Mouse (Mus musculus) C2C12 (cell line): Measurements from ENCODE around the gene Rundc3a. TPM values are rescaled to one million over a fixed set of nuclear protein-coding genes. Genes with fewer than 3 reads are reported as not detected.

Experiments
- H3K27me3 ChIP-seq: one replicate; pipeline ENCODE4 v1.6.1; 2011; ENCODE audit not compliant: control insufficient read depth, insufficient read depth, insufficient read length
- H3K36me3 ChIP-seq: one replicate; pipeline ENCODE4 v1.6.1; 2011; ENCODE audit not compliant: control insufficient read depth, insufficient read depth
- H3K4me3 ChIP-seq: one replicate; pipeline ENCODE4 v1.5.1; 2011; ENCODE audit warnings: mild to moderate bottlenecking, control low read depth; ENCODE audit not compliant: poor library complexity, insufficient read depth, severe bottlenecking
- H3K79me2 ChIP-seq: one replicate; pipeline ENCODE4 v1.6.1; 2011; ENCODE audit not compliant: control insufficient read depth, insufficient read depth
- H3K79me3 ChIP-seq: one replicate; pipeline ENCODE4 v1.6.1; 2011; ENCODE audit warnings: low read depth, control low read depth
- H3ac ChIP-seq: one replicate; pipeline ENCODE3; 2011; ENCODE audit warnings: low read depth; ENCODE audit not compliant: control insufficient read depth, insufficient read length
- CEBPB ChIP-seq: IDR thresholded peaks from one replicate; pipeline ENCODE4 v1.6.1; 2011; ENCODE audit warnings: low read depth, mild to moderate bottlenecking, control low read depth, moderate library complexity
- CTCF ChIP-seq: IDR thresholded peaks from one replicate; pipeline ENCODE4 v1.5.1; 2011; ENCODE audit not compliant: control insufficient read depth, insufficient read depth, insufficient read length
- FOSL1 ChIP-seq: IDR thresholded peaks from one replicate; pipeline ENCODE4 v1.8.0; 2011; ENCODE audit warnings: mild to moderate bottlenecking, low read length; ENCODE audit not compliant: poor library complexity, insufficient read depth, severe bottlenecking
- MAX ChIP-seq: IDR thresholded peaks from one replicate; pipeline ENCODE4 v1.6.1; 2011; ENCODE audit warnings: mild to moderate bottlenecking, control low read depth
- MYOD1 ChIP-seq: IDR thresholded peaks from one replicate; pipeline ENCODE4 v1.6.1; 2011; ENCODE audit warnings: low read depth; ENCODE audit not compliant: control insufficient read depth, insufficient read length
- MYOG ChIP-seq: IDR thresholded peaks from one replicate; pipeline ENCODE4 v1.6.1; 2011; ENCODE audit not compliant: control insufficient read depth, insufficient read length; ENCODE audit errors: extremely low read depth
- USF1 ChIP-seq: IDR thresholded peaks from one replicate; pipeline ENCODE4 v1.6.1; 2011; ENCODE audit warnings: low read depth, mild to moderate bottlenecking, control low read depth, moderate library complexity
- polyA plus RNA-seq: library from polyadenylated mRNA; unstranded; fragments of >200 nt; fragmentation: generic; extraction: Trizol; gene quantifications from one replicate; pipeline ENCODE4 v1.2.1, GENCODE M21; 2012; ENCODE audit warnings: missing spikeins

Rundc3a gene
- polyA plus RNA-seq, 1 experiment: 2.2 TPM

DNA sequence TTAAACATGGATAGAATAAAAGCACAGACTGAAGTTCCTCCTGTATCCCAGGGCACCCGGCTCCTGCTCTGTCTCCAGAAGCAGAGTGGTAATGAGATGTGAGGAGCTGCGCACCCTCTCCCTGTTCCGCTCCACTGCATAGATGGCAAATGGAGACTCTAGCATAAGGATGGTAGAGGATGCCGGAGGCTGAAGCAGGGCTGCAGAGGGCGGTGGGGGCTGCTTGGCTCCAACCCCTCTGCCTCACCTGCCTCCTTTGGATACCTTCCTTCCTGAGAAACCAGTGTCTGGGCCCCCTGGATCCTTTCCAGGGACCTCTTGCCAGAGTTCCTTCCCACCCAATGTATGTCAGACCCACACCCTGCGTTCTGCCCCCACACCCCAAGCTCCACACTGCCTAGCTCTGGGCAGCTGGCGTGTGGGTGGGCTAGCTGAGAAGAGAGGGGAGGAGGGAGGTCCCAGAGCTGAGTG is 3.5 kb downstream of the Rundc3a start:
- Histone ChIP-seq H3K4me3 (no peak overlapping the region), H3ac (no peak overlapping the region), H3K36me3 (no peaks in the 10 kb centered on the region), H3K79me3 (no peaks in the 10 kb centered on the region), H3K79me2 (no peaks in the 10 kb centered on the region), H3K27me3 (no peaks in the 10 kb centered on the region)
- no peak for TF ChIP-seq MYOD1
- no peak for TF ChIP-seq MYOG
- TF ChIP-seq MAX: no peak
- TF ChIP-seq USF1: no peak
- TF ChIP-seq FOSL1: no peak
- TF ChIP-seq CEBPB: no peak
- TF ChIP-seq CTCF: no peak

DNA sequence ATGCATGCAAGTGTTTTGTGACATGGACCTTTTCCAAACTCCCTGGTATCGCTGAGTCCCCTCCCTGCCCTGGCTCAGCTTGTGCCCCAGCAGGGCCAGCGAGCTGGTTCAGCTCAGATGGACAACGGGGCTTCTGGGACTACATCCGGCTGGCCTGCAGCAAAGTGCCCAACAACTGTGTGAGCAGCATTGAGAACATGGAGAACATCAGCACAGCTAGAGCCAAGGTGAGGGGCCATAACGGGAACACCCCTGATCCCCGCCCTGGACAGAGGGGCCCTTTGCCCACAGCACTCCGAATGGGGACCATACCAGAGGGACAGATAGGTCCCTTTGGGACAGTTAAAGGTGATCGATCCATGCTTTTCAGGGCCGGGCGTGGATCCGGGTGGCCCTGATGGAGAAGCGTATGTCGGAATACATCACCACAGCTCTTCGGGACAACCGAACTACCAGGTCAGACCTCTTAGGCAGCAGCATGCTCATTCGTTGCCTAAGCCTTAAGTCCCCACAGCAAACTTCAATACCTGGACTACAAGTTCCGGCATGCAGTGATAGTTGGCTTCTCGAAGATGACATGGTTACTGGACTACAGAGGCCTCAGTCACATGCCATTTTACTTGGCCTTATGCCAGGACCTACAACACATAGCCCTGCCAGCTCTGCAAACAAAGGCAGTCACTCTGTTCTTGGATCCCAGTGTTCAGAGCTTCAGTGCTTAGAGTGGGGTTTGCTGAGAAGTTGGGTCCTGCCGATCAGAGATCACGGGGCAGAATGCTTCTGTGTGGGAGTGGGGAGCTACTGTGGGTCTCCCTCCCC is 5.0 kb downstream of the Rundc3a start:
- peaks cover 10% of the 10 kb centered on the region for H3K36me3 ChIP-seq
- H3K79me2 ChIP-seq: no peaks in the 10 kb centered on the region
- no peak for TF ChIP-seq CEBPB
- H3K4me3 ChIP-seq: no peak overlapping the region
- no peaks in the 10 kb centered on the region for H3K27me3 ChIP-seq
- no peak overlapping the region for H3ac ChIP-seq
- H3K79me3 ChIP-seq: no peaks in the 10 kb centered on the region

DNA sequence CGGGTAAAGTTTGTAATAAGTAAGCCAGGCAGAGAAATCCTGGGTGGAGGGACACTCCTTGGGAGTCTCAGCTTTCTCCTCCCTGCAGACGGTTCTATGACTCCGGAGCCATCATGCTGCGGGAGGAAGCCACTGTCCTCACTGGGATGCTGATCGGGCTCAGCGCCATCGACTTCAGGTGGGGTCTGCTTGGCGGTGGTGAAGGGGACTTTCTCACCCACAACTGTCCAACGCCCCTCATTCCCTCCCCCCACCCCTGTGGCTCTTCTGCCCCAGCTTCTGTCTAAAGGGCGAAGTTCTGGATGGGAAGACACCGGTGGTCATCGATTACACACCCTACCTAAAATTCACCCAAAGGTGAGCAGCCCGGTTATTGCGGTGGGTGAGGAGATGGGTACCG is 5.9 kb downstream of the Rundc3a start:
- TF ChIP-seq MAX (no peak), MYOD1 (no peak), USF1 (no peak), CEBPB (no peak), CTCF (no peak), FOSL1 (no peak), MYOG (no peak)
- Histone ChIP-seq H3K27me3 (no peaks in the 10 kb centered on the region), H3K4me3 (no peak overlapping the region), H3K36me3 (peaks cover 15% of the 10 kb centered on the region), H3ac (no peak overlapping the region), H3K79me2 (no peaks in the 10 kb centered on the region), H3K79me3 (no peaks in the 10 kb centered on the region)

DNA sequence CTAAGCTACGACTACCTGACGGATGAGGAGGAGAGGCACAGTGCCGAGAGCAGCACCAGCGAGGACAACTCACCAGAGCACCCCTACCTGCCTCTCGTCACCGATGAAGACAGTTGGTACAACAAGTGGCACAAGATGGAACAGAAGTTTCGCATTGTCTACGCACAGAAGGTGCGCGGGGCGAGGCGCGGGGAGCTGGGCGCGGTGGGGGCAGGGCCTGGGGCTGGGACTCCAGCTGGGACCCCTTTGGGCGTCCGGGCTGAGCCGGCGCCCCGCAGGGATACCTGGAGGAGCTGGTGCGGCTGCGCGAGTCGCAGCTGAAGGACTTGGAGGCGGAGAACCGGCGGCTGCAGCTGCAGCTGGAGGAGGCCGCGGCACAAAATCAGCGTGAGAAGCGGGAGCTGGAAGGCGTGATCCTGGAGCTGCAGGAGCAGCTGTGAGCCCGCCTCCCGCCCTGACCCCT is 6.4 kb downstream of the Rundc3a start:
- Histone ChIP-seq H3K36me3 (peaks cover 15% of the 10 kb centered on the region), H3K79me3 (no peaks in the 10 kb centered on the region), H3ac (no peak overlapping the region), H3K79me2 (no peaks in the 10 kb centered on the region), H3K27me3 (no peaks in the 10 kb centered on the region), H3K4me3 (no peak overlapping the region)
- TF ChIP-seq MYOD1 (no peak), CTCF (no peak), FOSL1 (no peak)

DNA sequence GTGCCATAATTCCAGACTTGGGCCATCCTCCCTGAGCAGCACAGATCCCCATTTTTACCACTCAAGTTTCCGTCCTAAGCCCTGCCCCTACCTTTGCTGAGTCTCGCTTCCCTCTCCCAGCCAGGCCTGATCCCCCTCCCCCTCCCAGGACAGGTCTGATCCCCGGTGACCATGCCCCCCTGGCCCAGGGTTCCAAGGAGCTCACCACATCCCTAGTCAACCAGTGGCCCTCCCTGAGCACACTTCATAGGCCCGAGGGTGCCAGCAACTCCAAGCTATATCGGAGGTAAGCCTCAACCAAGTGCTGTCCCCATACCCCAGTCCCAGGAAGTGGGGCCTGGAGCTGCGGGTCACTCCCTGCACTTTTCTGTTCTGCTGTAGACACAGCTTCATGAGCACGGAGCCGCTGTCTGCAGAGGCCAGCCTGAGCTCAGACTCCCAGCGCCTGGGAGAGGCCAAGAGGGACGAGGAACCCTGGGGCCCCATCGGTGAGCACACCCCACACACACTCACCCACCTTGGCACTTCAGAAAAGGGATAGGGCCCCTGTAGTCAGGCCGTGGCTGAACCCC is 7.4 kb downstream of the Rundc3a start:
- Histone ChIP-seq H3K79me2 (no peaks in the 10 kb centered on the region), H3K27me3 (no peaks in the 10 kb centered on the region), H3K79me3 (no peaks in the 10 kb centered on the region), H3ac (no peak overlapping the region), H3K36me3 (peaks cover 15% of the 10 kb centered on the region), H3K4me3 (no peak overlapping the region)
- TF ChIP-seq MAX: no peak
- TF ChIP-seq MYOD1: no peak
- no peak for TF ChIP-seq MYOG
- TF ChIP-seq CEBPB: no peak
- TF ChIP-seq FOSL1: no peak
- no peak for TF ChIP-seq CTCF
- no peak for TF ChIP-seq USF1

DNA sequence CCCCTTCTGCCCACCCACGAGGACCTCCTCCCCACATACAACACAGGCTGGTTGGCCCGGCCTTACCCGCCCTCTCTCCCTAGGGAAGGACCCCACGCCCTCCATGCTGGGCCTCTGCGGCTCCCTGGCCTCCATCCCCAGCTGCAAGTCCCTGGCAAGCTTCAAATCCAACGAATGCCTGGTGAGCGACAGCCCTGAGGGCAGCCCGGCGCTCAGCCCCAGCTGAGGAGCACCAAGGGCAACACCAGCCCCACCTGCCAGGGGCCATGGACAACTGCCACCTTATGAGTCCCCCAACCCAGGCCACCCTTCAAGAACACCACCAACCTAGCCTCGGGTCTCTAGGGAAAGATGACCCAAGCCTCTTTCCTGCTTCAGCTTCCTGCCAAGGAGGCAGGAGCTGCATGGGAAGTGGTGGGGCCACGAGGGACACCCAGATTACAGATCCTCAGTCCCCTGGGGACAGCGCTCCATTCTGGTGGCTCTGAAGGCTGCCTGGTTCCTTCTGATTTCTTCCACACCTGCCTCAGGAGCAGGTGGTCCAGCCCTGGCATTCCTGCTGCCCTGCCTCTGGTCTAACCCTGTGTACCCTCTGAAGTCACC is 8.8 kb downstream of the Rundc3a start:
- TF ChIP-seq MYOD1: no peak
- TF ChIP-seq USF1: no peak
- TF ChIP-seq CEBPB: no peak
- no peak for TF ChIP-seq FOSL1
- no peak for TF ChIP-seq MYOG
- TF ChIP-seq CTCF: no peak
- no peak for TF ChIP-seq MAX
- Histone ChIP-seq H3K79me2 (peaks cover 14% of the 10 kb centered on the region), H3K4me3 (no peak overlapping the region), H3K79me3 (peaks cover 7% of the 10 kb centered on the region), H3ac (no peak overlapping the region), H3K27me3 (no peaks in the 10 kb centered on the region), H3K36me3 (peaks cover 15% of the 10 kb centered on the region)
